Mouse (Mus musculus) brain, embryonic 14.5 days (tissue): ENCODE results near the gene Polr3g. TPM values are rescaled to one million over a fixed set of nuclear protein-coding genes. Genes with fewer than 3 reads are reported as not detected.

Source experiments
- DNase-seq: peaks from one replicate; pipeline ENCODE4 v3.0.0-alpha.2; 2011; ENCODE audit warnings: low read depth
- CTCF ChIP-seq: fragments of 200-500 bp; IDR thresholded peaks from 2 replicates; pipeline ENCODE4 v1.5.1; 2012; ENCODE audit warnings: inconsistent platforms, mild to moderate bottlenecking, moderate library complexity, borderline replicate concordance; ENCODE audit not compliant: insufficient read depth, insufficient read length; ENCODE audit errors: extremely low read depth
- POLR2A ChIP-seq: fragments of 200-500 bp; IDR thresholded peaks from 2 replicates; pipeline ENCODE4 v1.6.1; 2012; ENCODE audit warnings: mild to moderate bottlenecking, inconsistent platforms, borderline replicate concordance; ENCODE audit not compliant: poor library complexity, insufficient read depth, insufficient read length, severe bottlenecking; ENCODE audit errors: extremely low read depth
- polyA plus RNA-seq: library from polyadenylated mRNA; depleted of rRNA; stranded (reverse); fragments of >200 nt; gene quantifications from 2 replicates; pipeline ENCODE4 v1.2.3, GENCODE M21; 2012; rRNA removed

The Polr3g gene
- polyA plus RNA-seq, 1 experiment: 3.6 TPM

- TF ChIP-seq CTCF: no peak
- no peak for TF ChIP-seq POLR2A
- peak; percentile 41 for DNase-seq
Observed at GRCm38 (mm10) chr13:81642491-81643149, 68.2 kb downstream of the Polr3g start.

DNA sequence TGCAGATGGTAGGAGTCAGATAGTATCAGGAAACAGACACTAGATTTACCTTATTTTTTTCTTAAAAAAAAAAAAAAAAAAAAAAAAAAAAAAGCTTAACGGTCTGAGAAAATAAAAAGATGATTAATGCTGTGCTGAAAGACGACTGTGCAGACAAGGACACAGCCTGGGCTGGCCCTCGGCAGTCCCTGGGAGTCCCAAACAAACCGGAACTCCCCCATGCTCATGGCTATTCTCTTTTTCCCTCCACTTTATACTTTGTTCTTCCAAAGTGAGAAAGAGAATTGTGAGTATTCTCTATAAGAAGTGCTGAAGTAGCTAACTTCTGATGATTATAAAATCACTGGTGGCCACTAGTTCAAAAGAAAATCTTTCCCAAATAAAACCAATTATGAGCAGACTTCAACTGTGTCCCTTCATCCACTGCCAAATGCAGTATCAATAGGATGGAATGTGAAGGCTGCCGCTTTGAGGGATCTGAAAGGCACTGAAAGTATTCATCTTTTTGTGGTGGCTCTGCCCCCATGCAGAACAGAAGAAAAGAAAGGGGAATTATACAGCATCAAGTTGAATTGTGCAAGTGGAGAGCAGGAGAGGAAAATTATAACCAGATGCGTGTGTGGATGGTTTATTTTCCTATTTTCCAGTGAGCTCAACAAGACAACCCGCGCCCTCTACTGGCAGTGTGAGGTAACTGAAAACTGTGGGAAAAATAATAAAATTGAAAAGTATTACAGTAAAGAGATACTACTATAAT is 69.3 kb downstream of the Polr3g start:
- DNase-seq: peak; percentile 91
- TF ChIP-seq POLR2A: no peak
- TF ChIP-seq CTCF: peak; percentile 77

DNA sequence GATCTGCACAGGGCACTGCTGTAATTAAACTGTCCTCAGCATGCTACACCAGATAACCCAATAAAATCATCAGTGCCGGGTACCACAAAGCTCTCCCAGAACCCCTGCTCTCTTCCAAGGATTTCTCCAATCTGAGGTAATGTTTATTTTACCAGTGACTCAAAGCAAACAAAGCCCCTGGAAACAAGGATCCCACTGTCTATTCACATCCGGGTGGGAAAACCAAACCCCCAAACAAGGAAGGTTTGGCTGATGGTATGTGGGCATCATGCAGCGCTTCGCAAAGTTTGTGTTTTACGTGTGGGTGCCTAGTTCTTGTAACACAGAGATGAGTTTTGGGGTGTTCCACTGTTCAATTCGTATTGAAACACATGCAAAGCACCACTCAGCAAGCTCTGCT is 69.9 kb downstream of the Polr3g start:
- DNase-seq: peak; percentile 72

GRCm38 (mm10) chr13:81639624-81640023 is 71.2 kb downstream of the Polr3g start:
- TF ChIP-seq POLR2A (no peak), CTCF (no peak)
- DNase-seq: peak; percentile 80

More for the DNA sequence above, 69.9 kb downstream of the Polr3g start:
- TF ChIP-seq CTCF (no peak), POLR2A (no peak)

DNA sequence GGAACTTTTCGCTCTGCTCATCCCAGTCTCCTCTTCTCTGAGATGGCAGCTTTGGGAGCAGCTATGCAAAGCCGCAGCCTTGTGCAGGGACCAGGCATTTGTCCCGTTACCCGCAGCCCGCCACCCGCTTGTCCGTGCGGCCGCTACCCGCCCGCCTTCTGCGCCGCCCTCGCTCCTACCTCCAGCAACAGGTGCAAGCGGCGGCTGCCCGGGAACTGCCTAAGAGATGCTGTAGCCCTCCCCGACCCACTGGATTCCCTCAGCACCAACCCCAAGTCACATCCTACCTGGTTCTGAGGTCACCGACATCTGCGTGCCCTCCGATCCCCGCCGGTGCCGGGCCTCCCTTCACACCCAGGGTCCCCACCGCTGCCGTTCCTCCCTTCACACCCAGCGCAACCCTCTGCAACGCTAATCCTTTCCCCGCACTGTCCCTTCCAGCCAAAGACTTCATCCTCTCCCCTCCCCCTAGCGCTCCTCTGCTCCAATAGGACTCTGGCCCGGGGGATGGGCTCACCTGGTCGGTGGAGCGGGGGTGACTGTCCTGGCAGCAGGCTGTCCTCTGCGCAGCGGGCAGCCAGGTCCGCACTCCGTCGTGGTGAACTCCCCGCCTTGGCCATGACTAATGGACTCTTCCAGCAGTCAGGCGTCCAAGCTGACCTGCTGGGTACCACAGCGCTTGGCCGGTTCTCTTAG is 77.9 kb downstream of the Polr3g start, which contains the start of gene Adgrv1:
Gene Adgrv1, minus strand, starts transcription at position 435 of the 696 bp plus-strand sequence.
- TF ChIP-seq POLR2A (peak; percentile 29; the same call in 1 of the 2 replicates), CTCF (no peak)
- DNase-seq: peak; percentile 98

DNA sequence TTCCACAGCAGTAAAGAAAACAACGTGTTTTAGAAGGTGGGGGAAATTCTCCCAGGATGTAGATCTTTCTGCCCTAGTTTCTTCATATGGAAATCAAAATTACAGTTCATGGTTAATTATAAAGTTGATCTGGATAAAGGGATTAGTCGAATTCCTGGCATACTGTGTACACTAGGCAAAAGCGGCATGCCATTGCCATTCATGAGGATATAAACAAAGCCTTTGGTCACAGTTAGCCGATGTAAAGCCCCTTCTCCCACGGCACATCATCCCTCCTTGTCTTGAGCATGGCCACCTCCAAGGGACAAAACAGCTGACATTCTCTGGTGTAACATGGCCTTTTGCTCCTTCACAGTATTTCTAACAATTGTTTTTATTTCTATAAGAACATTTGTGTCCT is 80.2 kb downstream of the Polr3g start:
- TF ChIP-seq POLR2A: no peak
- no peak for TF ChIP-seq CTCF
- DNase-seq: peak; percentile 59

GRCm38 (mm10) chr13:81629395-81629794 is 81.4 kb downstream of the Polr3g start:
- DNase-seq: peak; percentile 92
- TF ChIP-seq CTCF (no peak), POLR2A (no peak)

DNA sequence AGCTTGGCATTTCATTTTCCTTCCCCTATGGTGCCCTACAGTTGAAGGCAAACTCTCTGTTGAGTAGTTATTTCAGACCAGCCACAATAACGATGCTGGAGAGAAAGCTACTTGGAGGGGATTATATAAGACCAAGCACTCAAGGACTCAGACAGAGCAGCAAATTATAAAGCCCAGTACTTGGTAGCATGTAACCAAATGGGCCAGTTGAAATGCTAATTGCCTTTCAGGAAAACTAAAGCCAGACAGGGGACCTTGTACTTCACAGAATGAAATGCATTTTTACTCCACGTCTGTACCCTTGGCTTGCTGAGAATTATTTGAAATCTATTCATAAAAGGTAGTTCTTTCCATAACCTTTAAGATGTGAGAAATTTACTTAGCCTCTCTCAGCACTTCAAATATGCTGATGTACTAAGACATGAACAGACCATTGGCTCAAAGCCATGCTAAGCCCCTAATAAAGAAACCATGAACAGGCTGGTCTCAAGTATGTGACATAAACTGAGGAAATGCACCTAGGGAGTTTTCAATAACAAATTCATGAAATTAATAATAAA is 82.1 kb downstream of the Polr3g start:
- DNase-seq: peak; percentile 91
- TF ChIP-seq CTCF (no peak), POLR2A (no peak)

DNA sequence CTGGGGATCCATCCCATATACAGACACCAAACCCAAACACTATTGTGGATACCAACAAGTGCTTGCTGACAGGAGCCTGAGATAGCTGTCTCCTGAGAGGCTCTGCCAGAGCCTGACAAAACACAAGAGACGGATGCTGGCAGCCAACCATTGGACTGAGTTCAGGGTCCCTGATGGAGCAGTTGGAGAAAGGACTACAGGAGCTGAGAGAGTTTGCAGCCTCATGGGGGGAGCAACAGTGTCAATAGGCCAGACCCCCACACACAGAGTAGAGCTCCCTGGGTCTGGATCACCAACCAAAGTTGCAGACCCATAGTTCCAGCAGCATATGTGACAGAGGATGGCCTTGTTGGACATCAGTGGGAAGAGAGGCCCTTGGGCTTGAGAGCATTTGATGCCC is 83.0 kb downstream of the Polr3g start:
- DNase-seq: peak; percentile 58

Other genes with a start within 250 kb of the Polr3g start
- 27.1 and 27.5 TPM in 2 replicates for gene Adgrv1, start 77.9 kb downstream of the Polr3g start, polyA plus RNA-seq
- 11.6 and 11.7 TPM in 2 replicates for gene Lysmd3, start 53.4 kb downstream of the Polr3g start, polyA plus RNA-seq
- 11.4 and 14.7 TPM in 2 replicates for gene Mblac2, start 328 bp upstream of the Polr3g start, polyA plus RNA-seq
- 175 and 187 TPM in 2 replicates for gene Cetn3, start 72.1 kb upstream of the Polr3g start, polyA plus RNA-seq